Comparison of ENCODE assay signal across 9 mouse cellular contexts in genomic region chr10:127617294-127617693, GRCm38 (mm10). TPM values are rescaled to one million over a fixed set of nuclear protein-coding genes. Genes with fewer than 3 reads are reported as not detected.
DNase-seq lines count a peak whose midpoint lies in the region; ATAC-seq and TF ChIP-seq lines count a peak whose summit lies in the region.
"Had no signal": no experiment of that assay in that cellular context is flagged by ENCODE, and none has a peak within 500 bp of the region (broad histone marks: within the 10 kb centered on the region; RNA-seq: fewer than 3 reads in every experiment).

No protein-coding gene starts in this region.

- H3K4me3 ChIP-seq in hindbrain, embryonic 10.5 days: peak overlapping the region; percentile 22; the same call in 1 of the 2 replicates
- no peak overlapping the region for H3K4me3 ChIP-seq in hindbrain, embryonic 11.5 days (ENCODE audit: low read depth, low read length)
- H3K4me3 ChIP-seq in brown adipose tissue, adult 24 weeks (ENCODE audit: insufficient read depth, low read depth, low read length): peak overlapping the region; percentile 17; the same call in 1 of the 2 replicates
- no peak overlapping the region for H3K4me3 ChIP-seq in embryonic fibroblast, embryonic 13.5 days (ENCODE audit: insufficient read depth, low read length)
- H3K4me3 ChIP-seq in liver, embryonic 16.5 days (ENCODE audit: low read depth, low read length): no peak overlapping the region

- no peak for TF ChIP-seq CTCF in embryonic fibroblast, embryonic 13.5 days (IDR thresholded peaks at IDR 0.05; ENCODE audit: borderline replicate concordance, insufficient read depth, low read length)

- H3K4me1 ChIP-seq in hindbrain, embryonic 10.5 days (replicated peaks): peaks cover 97% of the 10 kb centered on the region
- H3K4me1 ChIP-seq in hindbrain, embryonic 11.5 days (replicated peaks; ENCODE audit: control insufficient read depth, insufficient read depth, low read length): peaks cover 17% of the 10 kb centered on the region
- H3K4me1 ChIP-seq in brown adipose tissue, adult 24 weeks (ENCODE audit: control insufficient read depth, insufficient read depth, insufficient read length, low read length): peaks cover 32% of the 10 kb centered on the region
- peaks cover 24% of the 10 kb centered on the region for H3K4me1 ChIP-seq in embryonic fibroblast, embryonic 13.5 days (ENCODE audit: control insufficient read depth, insufficient read depth, low read length)
- peaks cover 22% of the 10 kb centered on the region for H3K4me1 ChIP-seq in liver, embryonic 16.5 days (ENCODE audit: control insufficient read depth, low read depth, low read length)

- 53% methylated on average over 4 of the region's 4 CpGs for WGBS in hindbrain, embryonic 10.5 days
- WGBS in hindbrain, embryonic 11.5 days: 64% methylated on average over 4 of the region's 4 CpGs
- WGBS in liver, embryonic 16.5 days (ENCODE audit: insufficient replicate concordance): 40% methylated on average over 4 of the region's 4 CpGs

- H3K27me3 ChIP-seq in hindbrain, embryonic 10.5 days (ENCODE audit: insufficient read depth, poor library complexity, severe bottlenecking): no peaks in the 10 kb centered on the region
- no peaks in the 10 kb centered on the region for H3K27me3 ChIP-seq in hindbrain, embryonic 11.5 days (ENCODE audit: control insufficient read depth, insufficient read depth, low read length)
- H3K27me3 ChIP-seq in liver, embryonic 16.5 days (ENCODE audit: control insufficient read depth, insufficient read depth, low read depth, low read length): peaks cover 35% of the 10 kb centered on the region

- peak overlapping the region; percentile 82 for H3K27ac ChIP-seq in hindbrain, embryonic 10.5 days
- H3K27ac ChIP-seq in hindbrain, embryonic 11.5 days (ENCODE audit: low read depth, low read length): no peak overlapping the region
- peak overlapping the region; percentile 68 for H3K27ac ChIP-seq in brown adipose tissue, adult 24 weeks (replicated peaks; ENCODE audit: low read depth, low read length)
- H3K27ac ChIP-seq in embryonic fibroblast, embryonic 13.5 days (ENCODE audit: insufficient read depth, low read length): peak overlapping the region; percentile 97
- H3K27ac ChIP-seq in liver, embryonic 16.5 days (ENCODE audit: low read length): peak overlapping the region; percentile 51; the same call in 1 of the 2 replicates

- no peak; the same call in 1 of the 2 replicates for TF ChIP-seq POLR2A in embryonic fibroblast, embryonic 13.5 days (IDR thresholded peaks at IDR 0.05; ENCODE audit: low read depth, low read length)

- H3K9me3 ChIP-seq in hindbrain, embryonic 10.5 days: no peaks in the 10 kb centered on the region
- H3K9me3 ChIP-seq in hindbrain, embryonic 11.5 days (ENCODE audit: control insufficient read depth, low read length): no peaks in the 10 kb centered on the region
- no peaks in the 10 kb centered on the region for H3K9me3 ChIP-seq in liver, embryonic 16.5 days (replicated peaks; ENCODE audit: control insufficient read depth, low read length)
- H3K9me3 ChIP-seq: G1E had no signal

- peaks cover 23% of the 10 kb centered on the region for H3K36me3 ChIP-seq in hindbrain, embryonic 10.5 days
- no peaks in the 10 kb centered on the region for H3K36me3 ChIP-seq in hindbrain, embryonic 11.5 days (ENCODE audit: control insufficient read depth, insufficient read depth, low read length)
- H3K36me3 ChIP-seq in liver, embryonic 16.5 days (ENCODE audit: control insufficient read depth, insufficient read depth): no peaks in the 10 kb centered on the region
- H3K36me3 ChIP-seq: G1E had no signal

- DNase-seq in hindbrain, embryonic 10.5 days (ENCODE audit: low spot score): no peak
- no peak for DNase-seq in hindbrain, embryonic 11.5 days (ENCODE audit: low spot score)
- no peak for DNase-seq in MN1 (ENCODE audit: low spot score)
- no peak for DNase-seq in embryo, embryonic 10.5 days (ENCODE audit: low spot score)

- ATAC-seq in hindbrain, embryonic 11.5 days (ENCODE audit: low FRiP score): no peak
- no peak for ATAC-seq in liver, embryonic 16.5 days (ENCODE audit: low read depth)
- no peak for ATAC-seq in erythroid progenitor cell, adult 5-6 weeks (replicated peaks; ENCODE audit: low FRiP score, poor library complexity, severe bottlenecking)

- H3K9ac ChIP-seq in hindbrain, embryonic 11.5 days (ENCODE audit: low read depth, low read length): no peak overlapping the region
- H3K9ac ChIP-seq in liver, embryonic 16.5 days (ENCODE audit: low read depth, low read length): no peak overlapping the region

- no peak overlapping the region for H3K4me2 ChIP-seq in hindbrain, embryonic 11.5 days (replicated peaks; ENCODE audit: low read depth, low read length)
- no peak overlapping the region for H3K4me2 ChIP-seq in liver, embryonic 16.5 days (ENCODE audit: low read depth, low read length)

RNA-seq across cellular contexts. Expression of gene Lrp1, which starts 3.7 kb away (rescaled TPM):
- polyA plus RNA-seq in hindbrain, embryonic 10.5 days (2016; fragmentation: Nextera tagmentation; extraction: Ambion mirVana): 55.7 and 71.7 TPM in 2 replicates
- polyA plus RNA-seq in hindbrain, embryonic 11.5 days (2014; fragmentation: Nextera tagmentation; extraction: Ambion mirVana): 66.3 and 67.1 TPM in 2 replicates
- 43.8 and 47.2 TPM in 2 replicates for polyA plus RNA-seq in brown adipose tissue, adult 24 weeks (2012; ENCODE audit: insufficient read depth, insufficient read length, missing spikeins)
- 387 and 453 TPM in 2 replicates for polyA plus RNA-seq in embryonic fibroblast, embryonic 13.5 days (2011; ENCODE audit: insufficient read length, low read depth, missing spikeins)
- 31.9 and 36.3 TPM in 2 replicates for polyA plus RNA-seq in liver, embryonic 16.5 days (2015; fragmentation: Nextera tagmentation; extraction: Ambion mirVana)
- total RNA-seq in erythroid progenitor cell, adult 5-6 weeks (2015; ENCODE audit: low replicate concordance): 19.7 and 21.6 TPM in 2 replicates
- total RNA-seq in erythroid progenitor cell, adult 5-6 weeks (2017; ENCODE audit: low replicate concordance): 11.5 and 13.1 TPM in 2 replicates

RNA-seq across cellular contexts. Expression of gene Stat6, which starts 25.5 kb away (rescaled TPM):
- 8.9 and 9.5 TPM in 2 replicates for polyA plus RNA-seq in hindbrain, embryonic 10.5 days (2016; fragmentation: Nextera tagmentation; extraction: Ambion mirVana)
- polyA plus RNA-seq in hindbrain, embryonic 11.5 days (2014; fragmentation: Nextera tagmentation; extraction: Ambion mirVana): 6.0 and 6.9 TPM in 2 replicates
- polyA plus RNA-seq in brown adipose tissue, adult 24 weeks (2012; ENCODE audit: insufficient read depth, insufficient read length, missing spikeins): 24.7 and 28.8 TPM in 2 replicates
- polyA plus RNA-seq in embryonic fibroblast, embryonic 13.5 days (2011; ENCODE audit: insufficient read length, low read depth, missing spikeins): 55.1 and 55.8 TPM in 2 replicates
- 14.8 and 17.7 TPM in 2 replicates for polyA plus RNA-seq in liver, embryonic 16.5 days (2015; fragmentation: Nextera tagmentation; extraction: Ambion mirVana)
- total RNA-seq in erythroid progenitor cell, adult 5-6 weeks (2015; ENCODE audit: low replicate concordance): 11.5 and 26.8 TPM in 2 replicates
- 11.3 and 16.6 TPM in 2 replicates for total RNA-seq in erythroid progenitor cell, adult 5-6 weeks (2017; ENCODE audit: low replicate concordance)

RNA-seq across cellular contexts. Expression of gene Nemp1, which starts 49.4 kb away (rescaled TPM):
- 7.7 and 10.2 TPM in 2 replicates for polyA plus RNA-seq in hindbrain, embryonic 10.5 days (2016; fragmentation: Nextera tagmentation; extraction: Ambion mirVana)
- polyA plus RNA-seq in hindbrain, embryonic 11.5 days (2014; fragmentation: Nextera tagmentation; extraction: Ambion mirVana): 8.6 and 9.3 TPM in 2 replicates
- 1.0 and 2.5 TPM in 2 replicates for polyA plus RNA-seq in brown adipose tissue, adult 24 weeks (2012; ENCODE audit: insufficient read depth, insufficient read length, missing spikeins)
- polyA plus RNA-seq in embryonic fibroblast, embryonic 13.5 days (2011; ENCODE audit: insufficient read length, low read depth, missing spikeins): 8.5 and 10.6 TPM in 2 replicates
- polyA plus RNA-seq in liver, embryonic 16.5 days (2015; fragmentation: Nextera tagmentation; extraction: Ambion mirVana): 6.7 and 7.1 TPM in 2 replicates
- 73.5 and 83.4 TPM in 2 replicates for total RNA-seq in erythroid progenitor cell, adult 5-6 weeks (2015; ENCODE audit: low replicate concordance)
- total RNA-seq in erythroid progenitor cell, adult 5-6 weeks (2017; ENCODE audit: low replicate concordance): 69.6 and 83.2 TPM in 2 replicates

RNA-seq across cellular contexts. Expression of gene Nab2, which starts 51.1 kb away (rescaled TPM):
- 6.6 and 6.8 TPM in 2 replicates for polyA plus RNA-seq in hindbrain, embryonic 10.5 days (2016; fragmentation: Nextera tagmentation; extraction: Ambion mirVana)
- 4.3 and 4.9 TPM in 2 replicates for polyA plus RNA-seq in hindbrain, embryonic 11.5 days (2014; fragmentation: Nextera tagmentation; extraction: Ambion mirVana)
- 4.2 and 6.3 TPM in 2 replicates for polyA plus RNA-seq in brown adipose tissue, adult 24 weeks (2012; ENCODE audit: insufficient read depth, insufficient read length, missing spikeins)
- polyA plus RNA-seq in embryonic fibroblast, embryonic 13.5 days (2011; ENCODE audit: insufficient read length, low read depth, missing spikeins): 69.7 and 77.8 TPM in 2 replicates
- polyA plus RNA-seq in liver, embryonic 16.5 days (2015; fragmentation: Nextera tagmentation; extraction: Ambion mirVana): 3.0 and 3.9 TPM in 2 replicates
- 2.5 TPM in 1 of 2 replicates, not detected in the other for total RNA-seq in erythroid progenitor cell, adult 5-6 weeks (2015; ENCODE audit: low replicate concordance)
- total RNA-seq in erythroid progenitor cell, adult 5-6 weeks (2017; ENCODE audit: low replicate concordance): 1.7 and 3.1 TPM in 2 replicates

Comparison
In these comparisons a context has a peak if more than half of its experiments do, and no peak if none do; other contexts are left out.
1. H3K4me3 ChIP-seq: peak in hindbrain, embryonic 10.5 days (single experiment) and brown adipose tissue, adult 24 weeks (single experiment); none in hindbrain, embryonic 11.5 days (single experiment), embryonic fibroblast, embryonic 13.5 days (single experiment) and liver, embryonic 16.5 days (single experiment).